ENCODE assay signal across 27 mouse cellular contexts in the genomic region with DNA sequence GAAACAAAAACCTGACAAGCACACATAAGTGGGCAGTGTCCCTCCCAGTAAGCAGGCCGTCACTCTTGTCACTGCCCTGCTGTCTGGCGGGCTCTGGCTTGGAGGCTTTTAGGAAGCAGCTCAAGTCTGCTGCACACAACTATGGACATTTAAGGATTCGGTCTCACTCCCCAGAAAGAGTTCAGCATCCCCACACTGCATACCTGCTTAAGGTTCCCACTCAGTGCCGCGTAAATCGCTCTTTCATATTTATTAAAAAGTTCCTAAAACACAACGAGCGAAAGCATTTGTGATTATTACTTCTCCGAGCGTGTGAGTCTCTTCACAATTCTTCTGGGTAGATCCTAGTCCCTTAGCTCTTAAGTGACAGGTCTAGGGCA. TPM values are rescaled to one million over a fixed set of nuclear protein-coding genes. Genes with fewer than 3 reads are reported as not detected.
"Had no signal": no experiment of that assay in that cellular context is flagged by ENCODE, and none has a peak within 500 bp of the region (broad histone marks: within the 10 kb centered on the region; RNA-seq: fewer than 3 reads in every experiment).

No protein-coding gene starts in this region.

- H3K4me3 ChIP-seq: embryonic facial prominence, embryonic 10.5 days; embryonic facial prominence, embryonic 12.5 days; embryonic facial prominence, embryonic 13.5 days; embryonic facial prominence, embryonic 15.5 days; erythroblast, embryonic 14.5 days; forebrain, embryonic 10.5 days; forebrain, embryonic 12.5 days; forebrain, embryonic 13.5 days; forebrain, embryonic 15.5 days; gastrocnemius, adult 2 months; heart, adult 2 months had no signal

- H3K9me3 ChIP-seq: embryonic facial prominence, embryonic 10.5 days; embryonic facial prominence, embryonic 12.5 days; embryonic facial prominence, embryonic 13.5 days; embryonic facial prominence, embryonic 15.5 days; forebrain, embryonic 10.5 days; forebrain, embryonic 12.5 days; forebrain, embryonic 13.5 days; forebrain, embryonic 15.5 days had no signal

- H3K4me1 ChIP-seq: embryonic facial prominence, embryonic 10.5 days; embryonic facial prominence, embryonic 12.5 days; embryonic facial prominence, embryonic 13.5 days; embryonic facial prominence, embryonic 15.5 days; forebrain, embryonic 10.5 days; forebrain, embryonic 12.5 days; forebrain, embryonic 13.5 days; forebrain, embryonic 15.5 days had no signal

- H3K9ac ChIP-seq: embryonic facial prominence, embryonic 12.5 days; embryonic facial prominence, embryonic 13.5 days; embryonic facial prominence, embryonic 15.5 days; forebrain, embryonic 12.5 days; forebrain, embryonic 13.5 days; forebrain, embryonic 15.5 days; forebrain, postnatal 0 days had no signal

- H3K27me3 ChIP-seq: embryonic facial prominence, embryonic 12.5 days; embryonic facial prominence, embryonic 13.5 days; embryonic facial prominence, embryonic 15.5 days; forebrain, embryonic 12.5 days; forebrain, embryonic 13.5 days; forebrain, embryonic 15.5 days had no signal

- H3K4me2 ChIP-seq: embryonic facial prominence, embryonic 12.5 days; embryonic facial prominence, embryonic 13.5 days; embryonic facial prominence, embryonic 15.5 days; forebrain, embryonic 12.5 days; forebrain, embryonic 13.5 days; forebrain, embryonic 15.5 days had no signal

- DNase-seq: cerebellum, adult 9-10 months; cerebellum, adult 9-11 months; cerebellum, postnatal 10 days; cerebellum, postnatal 14 days; cerebellum, postnatal 25 days; cerebellum, postnatal 36 days; embryo, embryonic 11 days; forebrain, postnatal 0 days; gastrocnemius, adult 2 months; gastrocnemius, postnatal 10 days; gastrocnemius, postnatal 14 days; gastrocnemius, postnatal 25 days; gastrocnemius, postnatal 36 days; heart, adult 11 months; heart, adult 18-20 months; heart, adult 2 months had no signal

- H3K27ac ChIP-seq: embryonic facial prominence, embryonic 10.5 days; embryonic facial prominence, embryonic 12.5 days; embryonic facial prominence, embryonic 13.5 days; embryonic facial prominence, embryonic 15.5 days; forebrain, embryonic 10.5 days; forebrain, embryonic 12.5 days; forebrain, embryonic 13.5 days; forebrain, embryonic 15.5 days; gastrocnemius, adult 2 months; heart, adult 2 months had no signal

- ATAC-seq: forebrain, embryonic 13.5 days; forebrain, embryonic 14.5 days; forebrain, embryonic 15.5 days; forebrain, embryonic 16.5 days; forebrain, postnatal 0 days had no signal

RNA-seq across cellular contexts. Expression of gene Slc35e3, which starts 25.0 kb away (rescaled TPM):
- polyA plus RNA-seq: erythroblast, embryonic 14.5 days had no signal
